Mouse (Mus musculus): Measurements from ENCODE around the gene Saal1. TPM values are rescaled to one million over a fixed set of nuclear protein-coding genes. Genes with fewer than 3 reads are reported as not detected.

Saal1 gene
- polyA plus RNA-seq, 1 experiment from 2014 or later, result 28.4 TPM

GRCm38 (mm10) chr7:46723849-46724248 is 13.4 kb upstream of the Saal1 start:
- no peaks in the 10 kb centered on the region for H3K36me3 ChIP-seq
- 90% methylated on average over 3 of the region's 3 CpGs for WGBS
- H3K9ac ChIP-seq, result no peak overlapping the region
- H3K9me3 ChIP-seq (replicated peaks), result no peaks in the 10 kb centered on the region
- H3K4me3 ChIP-seq, result no peak overlapping the region
- H3K27ac ChIP-seq, result no peak overlapping the region
- H3K4me2 ChIP-seq (replicated peaks), result no peak overlapping the region
- no peaks in the 10 kb centered on the region for H3K4me1 ChIP-seq
- ATAC-seq (ENCODE audit: low FRiP score), result no peak
- H3K27me3 ChIP-seq, result 0 out of 2 replicates have a peak, but pooled peaks cover 5% of the 10 kb centered on the region

- Histone ChIP-seq H3K4me1 (no peaks in the 10 kb centered on the region), H3K27me3 (0 out of 2 replicates have a peak, but pooled peaks cover 5% of the 10 kb centered on the region), H3K9me3 (replicated peaks) (no peaks in the 10 kb centered on the region), H3K36me3 (no peaks in the 10 kb centered on the region), H3K4me3 (no peak overlapping the region), H3K9ac (no peak overlapping the region), H3K4me2 (replicated peaks) (no peak overlapping the region), H3K27ac (no peak overlapping the region)
- 95% methylated on average over 6 of the region's 6 CpGs for WGBS
- ATAC-seq (ENCODE audit: low FRiP score), result no peak
Observed at GRCm38 (mm10) chr7:46723354-46723753, 12.9 kb upstream of the Saal1 start.

- H3K4me1 ChIP-seq, result no peaks in the 10 kb centered on the region
- ATAC-seq (ENCODE audit: low FRiP score), result no peak
- no peak overlapping the region for H3K27ac ChIP-seq
- H3K9me3 ChIP-seq (replicated peaks), result no peaks in the 10 kb centered on the region
- H3K4me2 ChIP-seq (replicated peaks), result no peak overlapping the region
- WGBS, result 77% methylated on average over 9 of the region's 9 CpGs
- no peak overlapping the region for H3K9ac ChIP-seq
- no peaks in the 10 kb centered on the region for H3K36me3 ChIP-seq
- H3K27me3 ChIP-seq, result 0 out of 2 replicates have a peak, but pooled peaks cover 5% of the 10 kb centered on the region
- H3K4me3 ChIP-seq, result no peak overlapping the region
Observed at GRCm38 (mm10) chr7:46720460-46720859, 10.0 kb upstream of the Saal1 start.

GRCm38 (mm10) chr7:46719526-46719925 is 9.0 kb upstream of the Saal1 start:
- WGBS, result 90% methylated on average over 7 of the region's 7 CpGs
- Histone ChIP-seq H3K27me3 (0 out of 2 replicates have a peak, but pooled peaks cover 2% of the 10 kb centered on the region), H3K9ac (no peak overlapping the region), H3K9me3 (replicated peaks) (no peaks in the 10 kb centered on the region), H3K27ac (no peak overlapping the region), H3K4me1 (no peaks in the 10 kb centered on the region), H3K36me3 (no peaks in the 10 kb centered on the region), H3K4me3 (no peak overlapping the region), H3K4me2 (replicated peaks) (no peak overlapping the region)
- no peak for ATAC-seq (ENCODE audit: low FRiP score)

- Histone ChIP-seq H3K36me3 (no peaks in the 10 kb centered on the region), H3K9ac (no peak overlapping the region), H3K4me3 (no peak overlapping the region), H3K4me1 (no peaks in the 10 kb centered on the region), H3K4me2 (replicated peaks) (no peak overlapping the region), H3K27me3 (0 out of 2 replicates have a peak, but pooled peaks cover 2% of the 10 kb centered on the region), H3K9me3 (replicated peaks) (no peaks in the 10 kb centered on the region), H3K27ac (no peak overlapping the region)
- 85% methylated on average over 7 of the region's 7 CpGs for WGBS
- ATAC-seq (ENCODE audit: low FRiP score), result no peak
Observed at GRCm38 (mm10) chr7:46718591-46719270, 8.3 kb upstream of the Saal1 start.

- Histone ChIP-seq H3K27me3 (peaks cover 5% of the 10 kb centered on the region; the same call in 1 of the 2 replicates), H3K4me1 (no peaks in the 10 kb centered on the region), H3K9me3 (replicated peaks) (no peaks in the 10 kb centered on the region), H3K4me3 (no peak overlapping the region), H3K27ac (no peak overlapping the region), H3K36me3 (no peaks in the 10 kb centered on the region), H3K4me2 (replicated peaks) (no peak overlapping the region), H3K9ac (no peak overlapping the region)
- WGBS, result 74% methylated on average over 5 of the region's 5 CpGs
- ATAC-seq (ENCODE audit: low FRiP score), result no peak
Observed at GRCm38 (mm10) chr7:46716897-46717296, 6.4 kb upstream of the Saal1 start.

- H3K9me3 ChIP-seq (replicated peaks), result no peaks in the 10 kb centered on the region
- H3K27ac ChIP-seq, result no peak within 1 kb of the TSS
- no peaks in the 10 kb centered on the region for H3K4me1 ChIP-seq
- ATAC-seq (ENCODE audit: low FRiP score), result no peak
- WGBS, result 87% methylated on average over 5 of the region's 5 CpGs
- no peak within 1 kb of the TSS for H3K4me2 ChIP-seq (replicated peaks)
- H3K36me3 ChIP-seq, result no peaks in the 10 kb centered on the region
- H3K4me3 ChIP-seq, result no peak within 1 kb of the TSS
- H3K27me3 ChIP-seq, result peaks cover 5% of the 10 kb centered on the region; the same call in 1 of the 2 replicates
- no peak within 1 kb of the TSS for H3K9ac ChIP-seq
Observed at GRCm38 (mm10) chr7:46715600-46715999, 5.1 kb upstream of the Saal1 start, which contains the start of gene Saa3. Gene Saa3 (minus strand): TSS chr7:46715700.

GRCm38 (mm10) chr7:46714518-46714917 is 4.0 kb upstream of the Saal1 start:
- no peaks in the 10 kb centered on the region for H3K9me3 ChIP-seq (replicated peaks)
- no peak overlapping the region for H3K9ac ChIP-seq
- no peak overlapping the region for H3K4me3 ChIP-seq
- H3K27ac ChIP-seq, result no peak overlapping the region
- H3K4me1 ChIP-seq, result peaks cover 3% of the 10 kb centered on the region
- no peaks in the 10 kb centered on the region for H3K36me3 ChIP-seq
- H3K4me2 ChIP-seq (replicated peaks), result no peak overlapping the region
- no peak for ATAC-seq (ENCODE audit: low FRiP score)
- 36% methylated on average over 6 of the region's 6 CpGs for WGBS
- peaks cover 3% of the 10 kb centered on the region; the same call in 1 of the 2 replicates for H3K27me3 ChIP-seq

- WGBS, result 62% methylated on average over 6 of the region's 6 CpGs
- Histone ChIP-seq H3K4me3 (no peak overlapping the region), H3K4me1 (peaks cover 7% of the 10 kb centered on the region), H3K9me3 (replicated peaks) (no peaks in the 10 kb centered on the region), H3K27me3 (peaks cover 3% of the 10 kb centered on the region; the same call in 1 of the 2 replicates), H3K4me2 (replicated peaks) (no peak overlapping the region), H3K27ac (no peak overlapping the region), H3K9ac (no peak overlapping the region), H3K36me3 (0 out of 2 replicates have a peak, but pooled peaks cover 9% of the 10 kb centered on the region)
- no peak for ATAC-seq (ENCODE audit: low FRiP score)
Observed at GRCm38 (mm10) chr7:46712250-46712649, 1.8 kb upstream of the Saal1 start.

- Histone ChIP-seq H3K9ac (no peak overlapping the region), H3K4me1 (no peaks in the 10 kb centered on the region), H3K36me3 (peaks cover 96% of the 10 kb centered on the region), H3K4me3 (no peak overlapping the region), H3K27me3 (no peaks in the 10 kb centered on the region), H3K4me2 (replicated peaks) (no peak overlapping the region), H3K9me3 (replicated peaks) (no peaks in the 10 kb centered on the region), H3K27ac (no peak overlapping the region)
- ATAC-seq (ENCODE audit: low FRiP score), result no peak
- 98% methylated on average over 6 of the region's 6 CpGs for WGBS
Observed at GRCm38 (mm10) chr7:46700521-46701025, 9.9 kb downstream of the Saal1 start.

- peaks cover 81% of the 10 kb centered on the region for H3K36me3 ChIP-seq
- no peak for ATAC-seq (ENCODE audit: low FRiP score)
- H3K4me3 ChIP-seq, result no peak overlapping the region
- no peaks in the 10 kb centered on the region for H3K27me3 ChIP-seq
- H3K4me1 ChIP-seq, result no peaks in the 10 kb centered on the region
- no peak overlapping the region for H3K27ac ChIP-seq
- H3K4me2 ChIP-seq (replicated peaks), result no peak overlapping the region
- WGBS, result 87% methylated on average over 1 of the region's 1 CpGs
- no peaks in the 10 kb centered on the region for H3K9me3 ChIP-seq (replicated peaks)
- no peak overlapping the region for H3K9ac ChIP-seq
Observed at GRCm38 (mm10) chr7:46696754-46697153, 13.7 kb downstream of the Saal1 start.

GRCm38 (mm10) chr7:46686827-46687226 is 23.7 kb downstream of the Saal1 start:
- Histone ChIP-seq H3K27me3 (no peaks in the 10 kb centered on the region), H3K4me3 (no peak overlapping the region), H3K36me3 (peaks cover 37% of the 10 kb centered on the region), H3K27ac (no peak overlapping the region), H3K4me1 (no peaks in the 10 kb centered on the region), H3K9me3 (replicated peaks) (no peaks in the 10 kb centered on the region), H3K9ac (no peak overlapping the region), H3K4me2 (replicated peaks) (no peak overlapping the region)
- ATAC-seq (ENCODE audit: low FRiP score), result no peak
- 82% methylated on average over 5 of the region's 5 CpGs for WGBS

GRCm38 (mm10) chr7:46680732-46681131 is 29.7 kb downstream of the Saal1 start:
- Histone ChIP-seq H3K9ac (no peak overlapping the region), H3K4me3 (no peak overlapping the region), H3K9me3 (replicated peaks) (no peaks in the 10 kb centered on the region), H3K4me2 (replicated peaks) (no peak overlapping the region), H3K36me3 (no peaks in the 10 kb centered on the region), H3K27me3 (no peaks in the 10 kb centered on the region), H3K4me1 (no peaks in the 10 kb centered on the region), H3K27ac (no peak overlapping the region)
- no peak for ATAC-seq (ENCODE audit: low FRiP score)
